Comparison of ENCODE assay signal across 19 mouse cellular contexts in the genomic region with DNA sequence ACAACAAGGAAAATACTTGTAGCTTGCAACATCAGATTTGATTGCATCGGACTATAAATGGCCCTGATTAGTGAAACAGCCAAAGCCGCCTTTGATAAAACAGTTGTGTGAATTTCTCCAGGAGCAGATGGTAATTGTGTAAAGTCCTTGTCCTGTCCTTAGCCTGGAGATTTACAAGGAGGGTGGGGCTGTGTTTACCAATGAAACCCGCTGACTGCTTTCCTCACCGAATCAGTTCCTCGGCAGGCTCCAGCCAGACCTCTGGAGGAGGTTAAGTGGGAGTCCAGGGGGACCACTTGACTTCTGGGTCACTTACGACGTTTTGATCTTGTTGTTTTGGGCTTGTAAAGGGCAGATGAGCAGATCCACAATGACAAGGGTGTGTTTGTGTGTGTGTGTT.
DNase-seq lines count a peak whose midpoint lies in the region; TF ChIP-seq lines count a peak whose summit lies in the region.
"Had no signal": no experiment of that assay in that cellular context is flagged by ENCODE, and none has a peak within 500 bp of the region (broad histone marks: within the 10 kb centered on the region; RNA-seq: fewer than 3 reads in every experiment).

No protein-coding gene starts in this region.

- peak; percentile 10 for DNase-seq in adrenal gland, postnatal 10 days
- DNase-seq in adrenal gland, adult 18-20 months (ENCODE audit: low spot score in 2 of 2), result no peak
- DNase-seq in lung, postnatal 25 days (ENCODE audit: low spot score), result peak; percentile 2
- DNase-seq in lung, postnatal 10 days, result no peak
- peak; percentile 40 for DNase-seq in ES-E14 (ENCODE audit: low read depth, low spot score)
- peak; percentile 22 for DNase-seq in embryo, embryonic 11.5 days (ENCODE audit: low read depth, low spot score)
- DNase-seq in layer of hippocampus, postnatal 10 days (ENCODE audit: low spot score in 2 of 2), result no peak
- no peak for DNase-seq in cerebellum, postnatal 4 days (ENCODE audit: low spot score in 2 of 2)
- DNase-seq: cerebellum, postnatal 10 days; kidney, adult 11 months; layer of hippocampus, postnatal 36 days; thymus, postnatal 25 days had no signal

- 0 out of 4 replicates have a peak, but pooled peaks cover 0 to 5% of the 10 kb centered on the region in 2 experiments for H3K4me1 ChIP-seq in ES-E14 (ENCODE audit: control insufficient read depth in 2 of 2, insufficient read depth in 2 of 2, low read length in 2 of 2, poor library complexity in 1 of 2)
- H3K4me1 ChIP-seq: embryonic facial prominence, embryonic 15.5 days; forebrain, embryonic 12.5 days; heart, embryonic 15.5 days; hindbrain, embryonic 12.5 days; lung, embryonic 15.5 days; megakaryocyte, embryonic 14.5 days; neural tube, embryonic 13.5 days had no signal

- in situ Hi-C loops in ES-E14 (cut with MboI; ENCODE audit: low sequenced_read_pairs in 2 of 2, unreplicated experiment in 2 of 2), result no loop called here

- H3K36me3 ChIP-seq in ES-E14 (ENCODE audit: control insufficient read depth, insufficient read depth, low read length, poor library complexity, severe bottlenecking), result no peaks in the 10 kb centered on the region
- H3K36me3 ChIP-seq: embryonic facial prominence, embryonic 15.5 days; forebrain, embryonic 12.5 days; heart, embryonic 15.5 days; hindbrain, embryonic 12.5 days; lung, embryonic 15.5 days; neural tube, embryonic 13.5 days had no signal

- H3K4me3 ChIP-seq in ES-E14 (ENCODE audit: insufficient read depth in 1 of 2, low read depth in 1 of 2, low read length in 2 of 2, poor library complexity in 1 of 2, severe bottlenecking in 1 of 2), result no peak overlapping the region
- H3K4me3 ChIP-seq: embryonic facial prominence, embryonic 15.5 days; forebrain, embryonic 12.5 days; heart, embryonic 15.5 days; hindbrain, embryonic 12.5 days; lung, embryonic 15.5 days; megakaryocyte, embryonic 14.5 days; neural tube, embryonic 13.5 days had no signal

- no peak overlapping the region for H3K27ac ChIP-seq in ES-E14 (ENCODE audit: insufficient read depth, low read depth, low read length, poor library complexity, severe bottlenecking)
- H3K27ac ChIP-seq: embryonic facial prominence, embryonic 15.5 days; forebrain, embryonic 12.5 days; heart, embryonic 15.5 days; hindbrain, embryonic 12.5 days; lung, embryonic 15.5 days; neural tube, embryonic 13.5 days had no signal

- no peak overlapping the region for H3K9ac ChIP-seq in ES-E14 (ENCODE audit: insufficient read depth, low read depth, low read length, poor library complexity, severe bottlenecking)
- H3K9ac ChIP-seq: embryonic facial prominence, embryonic 15.5 days; forebrain, embryonic 12.5 days; heart, embryonic 15.5 days; hindbrain, embryonic 12.5 days; lung, embryonic 15.5 days; neural tube, embryonic 13.5 days had no signal

- no peaks in the 10 kb centered on the region for H3K9me3 ChIP-seq in ES-E14 (ENCODE audit: control insufficient read depth, insufficient read depth, low read depth, low read length)
- H3K9me3 ChIP-seq: embryonic facial prominence, embryonic 15.5 days; forebrain, embryonic 12.5 days; heart, embryonic 15.5 days; hindbrain, embryonic 12.5 days; lung, embryonic 15.5 days; neural tube, embryonic 13.5 days had no signal

TF ChIP-seq in ES-E14, 5 proteins besides CTCF, POLR2A, EP300 and RAD21:
- TF ChIP-seq HCFC1 (IDR thresholded peaks at IDR 0.05; ENCODE audit: borderline replicate concordance, insufficient read depth, low read length) (no peak), ZNF384 (IDR thresholded peaks at IDR 0.05; ENCODE audit: low read depth, low read length) (no peak), MAFK (IDR thresholded peaks at IDR 0.05; ENCODE audit: insufficient read depth, low read depth, low read length) (no peak), ZC3H11A (IDR thresholded peaks at IDR 0.05; ENCODE audit: borderline replicate concordance, low read depth, low read length) (no peak), CHD2 (IDR thresholded peaks at IDR 0.05; ENCODE audit: low read depth, low read length) (no peak)

Comparison
In these comparisons a context has a peak if more than half of its experiments do, and no peak if none do; other contexts are left out.
1. DNase-seq: peak in adrenal gland, postnatal 10 days (single experiment), lung, postnatal 25 days (single experiment), ES-E14 (single experiment) and embryo, embryonic 11.5 days (single experiment); none in adrenal gland, adult 18-20 months (0 of 2), lung, postnatal 10 days (single experiment), layer of hippocampus, postnatal 10 days (0 of 2) and cerebellum, postnatal 4 days (0 of 2).